Mouse (Mus musculus) midbrain, embryonic 14.5 days (tissue): ENCODE measurements at regions not wholly inside any gene's neighbourhood (a gene's known extent, or its start where the extent isn't known, plus 50 kb on each side); places are given as distances from the start of the nearest gene placed in this dataset. TPM values are rescaled to one million over a fixed set of nuclear protein-coding genes. Genes with fewer than 3 reads are reported as not detected.

Experiments used
- ATAC-seq: fragments of 200-750 bp; cut with Nextera tagmentation; 2 replicates; pipeline ENCODE4 v1.8.0; 2017; ENCODE audit warnings: moderate number of reproducible peaks, moderate library complexity; ENCODE audit not compliant: low FRiP score, low TSS enrichment
- DNase-seq: peaks from one replicate; pipeline ENCODE4 v3.0.0-alpha.2; 2015
- H3K27ac ChIP-seq: fragments of 300-500 bp; sonication (generic); replicated peaks from 2 replicates; pipeline ENCODE4 v1.5.1; 2014; ENCODE audit warnings: mild to moderate bottlenecking, low read depth, low read length, moderate library complexity
- H3K27me3 ChIP-seq: fragments of 300-500 bp; sonication (generic); 2 replicates; pipeline ENCODE4 v1.6.1; 2014; ENCODE audit warnings: low read length, control low read depth, mixed read lengths; ENCODE audit not compliant: control insufficient read depth, insufficient read depth
- H3K36me3 ChIP-seq: fragments of 300-500 bp; sonication (generic); 2 replicates; pipeline ENCODE4 v1.6.1; 2014; ENCODE audit warnings: low read length, control low read depth; ENCODE audit not compliant: control insufficient read depth, insufficient read depth
- H3K4me1 ChIP-seq: fragments of 300-500 bp; sonication (generic); 2 replicates; pipeline ENCODE4 v1.6.1; 2014; ENCODE audit warnings: mild to moderate bottlenecking, antibody characterized with exemption, low read length, control low read depth; ENCODE audit not compliant: control insufficient read depth, insufficient read depth
- H3K4me2 ChIP-seq: fragments of 300-500 bp; sonication (generic); 2 replicates; pipeline ENCODE4 v1.6.1; 2014; ENCODE audit warnings: mild to moderate bottlenecking, low read length, moderate library complexity
- H3K4me3 ChIP-seq: fragments of 300-500 bp; sonication (generic); replicated peaks from 2 replicates; pipeline ENCODE4 v1.5.1; 2014; ENCODE audit warnings: low read depth, low read length
- H3K9ac ChIP-seq: fragments of 300-500 bp; sonication (generic); replicated peaks from 2 replicates; pipeline ENCODE4 v1.6.1; 2014; ENCODE audit warnings: mild to moderate bottlenecking, low read length, moderate library complexity
- H3K9me3 ChIP-seq: fragments of 300-500 bp; sonication (generic); 2 replicates; pipeline ENCODE4 v1.6.1; 2016; ENCODE audit warnings: low read length, control low read depth, mixed read lengths; ENCODE audit not compliant: control insufficient read depth
- WGBS: fragments of 180-500 bp; shearing (Covaris S2); extraction: QIAGEN DNeasy Blood & Tissue Kit; methylation state at CpG from one replicate; pipeline ENCODE4 v1.1.7; 2014; 5-methylcytosine and 5-hydroxymethylcytosine counted together
- microRNA-seq: library from miRNA; unstranded; fragments of <30 nt; microRNA quantifications from one replicate; pipeline ENCODE4, GENCODE M21; 2016

- no peak overlapping the region for H3K27ac ChIP-seq
- no peaks in the 10 kb centered on the region for H3K27me3 ChIP-seq
- no peak overlapping the region for H3K4me2 ChIP-seq
- 91% methylated on average over 1 of the region's 1 CpGs for WGBS
- no peak overlapping the region for H3K4me3 ChIP-seq
- ATAC-seq (no peak), DNase-seq (no peak)
- no peaks in the 10 kb centered on the region for H3K4me1 ChIP-seq
- H3K36me3 ChIP-seq, result no peaks in the 10 kb centered on the region
- H3K9me3 ChIP-seq, result no peaks in the 10 kb centered on the region
- H3K9ac ChIP-seq, result no peak overlapping the region
These were observed 681.5 kb downstream of the Ankrd7 start for GRCm38 (mm10) chr6:19547589-19547988.

DNA sequence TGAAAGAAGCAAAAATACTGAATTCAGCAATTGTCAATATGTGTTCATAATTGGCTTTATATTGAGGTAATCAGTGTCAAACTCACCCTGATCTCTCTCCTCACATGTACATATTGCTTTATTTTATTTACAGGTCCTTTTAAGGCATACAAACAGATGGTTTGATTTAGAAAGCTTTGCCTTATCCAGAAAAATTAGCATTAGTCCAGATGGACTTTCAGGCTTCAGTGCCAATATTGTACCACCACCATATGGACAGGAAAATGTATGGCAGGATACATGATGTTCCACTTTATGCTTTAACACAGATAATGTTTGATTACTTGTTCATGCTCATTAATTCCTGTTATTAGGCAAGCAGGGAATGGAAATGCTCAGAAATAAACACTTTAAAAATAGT is 685.8 kb downstream of the Ankrd7 start:
- Histone ChIP-seq H3K9ac (no peak overlapping the region), H3K4me1 (no peaks in the 10 kb centered on the region), H3K9me3 (no peaks in the 10 kb centered on the region), H3K27ac (no peak overlapping the region), H3K36me3 (no peaks in the 10 kb centered on the region), H3K4me3 (no peak overlapping the region), H3K27me3 (no peaks in the 10 kb centered on the region), H3K4me2 (no peak overlapping the region)
- ATAC-seq (no peak), DNase-seq (no peak)

- H3K4me2 ChIP-seq, result no peak overlapping the region
- DNase-seq (peak; percentile 23), ATAC-seq (no peak)
- H3K9ac ChIP-seq, result no peak overlapping the region
- no peaks in the 10 kb centered on the region for H3K27me3 ChIP-seq
- no peak overlapping the region for H3K4me3 ChIP-seq
- H3K9me3 ChIP-seq, result no peaks in the 10 kb centered on the region
- H3K36me3 ChIP-seq, result no peaks in the 10 kb centered on the region
- H3K27ac ChIP-seq, result no peak overlapping the region
- 67% methylated on average over 1 of the region's 1 CpGs for WGBS
- no peaks in the 10 kb centered on the region for H3K4me1 ChIP-seq
These were observed 713.3 kb downstream of the Ankrd7 start for GRCm38 (mm10) chr6:19579421-19579820.

DNA sequence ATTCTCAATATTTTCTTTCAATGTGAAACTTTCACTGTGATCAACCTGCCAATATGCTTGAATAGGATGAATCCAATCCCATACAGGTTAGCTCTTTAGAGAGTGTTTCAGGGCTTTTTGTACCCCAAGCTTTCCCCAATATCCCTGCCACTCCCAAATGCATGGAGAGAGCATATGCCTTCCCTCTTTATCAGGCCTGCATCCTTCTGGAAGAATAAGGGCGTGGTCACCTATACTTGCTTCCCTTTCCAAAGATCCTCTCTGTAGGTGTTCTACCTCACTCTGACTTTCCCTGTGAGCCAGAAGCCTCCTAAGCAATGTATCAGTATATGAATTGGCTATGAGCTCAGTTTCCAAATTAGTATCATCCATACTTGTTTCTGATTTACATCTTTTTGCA is 713.8 kb downstream of the Ankrd7 start:
- H3K4me2 ChIP-seq, result no peak overlapping the region
- no peak overlapping the region for H3K4me3 ChIP-seq
- no peaks in the 10 kb centered on the region for H3K9me3 ChIP-seq
- H3K27me3 ChIP-seq, result no peaks in the 10 kb centered on the region
- 78% methylated on average over 1 of the region's 1 CpGs for WGBS
- ATAC-seq, result no peak
- no peaks in the 10 kb centered on the region for H3K4me1 ChIP-seq
- no peaks in the 10 kb centered on the region for H3K36me3 ChIP-seq
- H3K9ac ChIP-seq, result no peak overlapping the region
- DNase-seq, result no peak
- H3K27ac ChIP-seq, result no peak overlapping the region

Small RNA genes lying in the stretch of these regions (microRNA-seq; reads per million reads assigned to microRNA genes)
- gene Mir6370, result not detected
